Mouse (Mus musculus): Measurements from ENCODE around the gene Tmem234. TPM values are rescaled to one million over a fixed set of nuclear protein-coding genes. Genes with fewer than 3 reads are reported as not detected.

The Tmem234 gene
- total and polyA plus RNA-seq, 3 experiments: 104 to 207 (median 155) TPM

- H3K27me3 ChIP-seq (ENCODE audit: insufficient read depth, low read length): no peaks in the 10 kb centered on the region
- H3K4me3 ChIP-seq (ENCODE audit: low read depth, low read length): peak overlapping the region; percentile 82; the same call in 1 of the 2 replicates
- TF ChIP-seq GATA2 (IDR thresholded peaks at IDR 0.05; ENCODE audit: borderline replicate concordance, low read depth, low read length) (no peak), TAL1 (conservative IDR thresholded peaks at IDR 0.05; ENCODE audit: low read depth, low read length) (no peak), CTCF (IDR thresholded peaks at IDR 0.05; ENCODE audit: low read depth, low read length) (no peak), GATA1 (IDR thresholded peaks at IDR 0.05; ENCODE audit: borderline replicate concordance, low read length) (no peak), POLR2AphosphoS5 (IDR thresholded peaks at IDR 0.05; ENCODE audit: insufficient replicate concordance, low read depth, low read length) (no peak)
- no peaks in the 10 kb centered on the region for H3K9me3 ChIP-seq (replicated peaks)
- ATAC-seq (ENCODE audit: extremely low read depth, insufficient number of reproducible peaks, low FRiP score, poor library complexity, severe bottlenecking) (no peak), DNase-seq (ENCODE audit: low spot score) (no peak)
- H3K4me1 ChIP-seq (ENCODE audit: insufficient read depth, low read depth, low read length): peaks cover 46% of the 10 kb centered on the region
- H3K36me3 ChIP-seq (replicated peaks): peaks cover 71% of the 10 kb centered on the region
These were observed 41.3 kb downstream of the Tmem234 start for GRCm38 (mm10) chr4:129641756-129642155.

GRCm38 (mm10) chr4:129645204-129645603 is 44.7 kb downstream of the Tmem234 start:
- H3K27me3 ChIP-seq (ENCODE audit: insufficient read depth, low read length): no peaks in the 10 kb centered on the region
- peaks cover 20% of the 10 kb centered on the region for H3K4me1 ChIP-seq (ENCODE audit: insufficient read depth, low read depth, low read length)
- H3K9me3 ChIP-seq (replicated peaks): no peaks in the 10 kb centered on the region
- no peak overlapping the region for H3K4me3 ChIP-seq (ENCODE audit: low read depth, low read length)
- no peak for TF ChIP-seq CTCF (IDR thresholded peaks at IDR 0.05; ENCODE audit: low read depth, low read length)
- TF ChIP-seq POLR2AphosphoS5 (IDR thresholded peaks at IDR 0.05; ENCODE audit: insufficient replicate concordance, low read depth, low read length): no peak
- no peak for TF ChIP-seq GATA1 (IDR thresholded peaks at IDR 0.05; ENCODE audit: borderline replicate concordance, low read length)
- TF ChIP-seq GATA2 (IDR thresholded peaks at IDR 0.05; ENCODE audit: borderline replicate concordance, low read depth, low read length): no peak
- no peak for TF ChIP-seq TAL1 (conservative IDR thresholded peaks at IDR 0.05; ENCODE audit: low read depth, low read length)
- peaks cover 74% of the 10 kb centered on the region for H3K36me3 ChIP-seq (replicated peaks)
- ATAC-seq (ENCODE audit: extremely low read depth, insufficient number of reproducible peaks, low FRiP score, poor library complexity, severe bottlenecking): no peak
- DNase-seq (ENCODE audit: low spot score): no peak

DNA sequence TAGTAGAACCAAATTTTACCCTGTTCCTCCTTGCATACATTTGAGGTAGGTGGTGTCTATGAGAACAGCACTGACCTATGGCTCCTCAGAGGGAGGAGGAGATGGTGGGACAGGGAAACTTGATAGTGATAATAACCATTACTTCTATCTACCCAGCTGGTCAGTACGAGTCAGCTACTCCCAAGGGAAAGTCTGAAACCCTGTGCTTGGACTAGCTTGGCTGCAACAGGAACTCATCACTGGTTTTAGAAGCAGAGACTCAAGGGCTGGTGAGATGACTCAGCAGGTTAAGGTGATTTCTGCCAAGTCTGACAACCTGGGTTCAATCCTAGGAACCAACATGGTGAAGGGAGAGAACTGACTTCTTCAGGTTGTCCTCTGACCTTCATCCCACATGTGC is 48.2 kb downstream of the Tmem234 start:
- no peak overlapping the region for H3K4me3 ChIP-seq (ENCODE audit: low read depth, low read length)
- ATAC-seq (ENCODE audit: extremely low read depth, insufficient number of reproducible peaks, low FRiP score, poor library complexity, severe bottlenecking) (no peak), DNase-seq (ENCODE audit: low spot score) (no peak)
- 0 out of 2 replicates have a peak, but pooled peaks cover 3% of the 10 kb centered on the region for H3K4me1 ChIP-seq (ENCODE audit: insufficient read depth, low read depth, low read length)
- H3K27me3 ChIP-seq (ENCODE audit: insufficient read depth, low read length): no peaks in the 10 kb centered on the region
- TF ChIP-seq CTCF (IDR thresholded peaks at IDR 0.05; ENCODE audit: low read depth, low read length): no peak
- no peak for TF ChIP-seq GATA2 (IDR thresholded peaks at IDR 0.05; ENCODE audit: borderline replicate concordance, low read depth, low read length)
- TF ChIP-seq GATA1 (IDR thresholded peaks at IDR 0.05; ENCODE audit: borderline replicate concordance, low read length): no peak
- TF ChIP-seq POLR2AphosphoS5 (IDR thresholded peaks at IDR 0.05; ENCODE audit: insufficient replicate concordance, low read depth, low read length): no peak
- no peak for TF ChIP-seq TAL1 (conservative IDR thresholded peaks at IDR 0.05; ENCODE audit: low read depth, low read length)
- H3K36me3 ChIP-seq (replicated peaks): peaks cover 94% of the 10 kb centered on the region
- H3K9me3 ChIP-seq (replicated peaks): no peaks in the 10 kb centered on the region

- ATAC-seq (ENCODE audit: extremely low read depth, insufficient number of reproducible peaks, low FRiP score, poor library complexity, severe bottlenecking) (no peak), DNase-seq (ENCODE audit: low spot score) (no peak)
- Histone ChIP-seq H3K4me1 (ENCODE audit: insufficient read depth, low read depth, low read length) (0 out of 2 replicates have a peak, but pooled peaks cover 3% of the 10 kb centered on the region), H3K4me3 (ENCODE audit: low read depth, low read length) (no peak overlapping the region), H3K9me3 (replicated peaks) (no peaks in the 10 kb centered on the region), H3K36me3 (replicated peaks) (peaks cover 96% of the 10 kb centered on the region), H3K27me3 (ENCODE audit: insufficient read depth, low read length) (no peaks in the 10 kb centered on the region)
- TF ChIP-seq POLR2AphosphoS5 (IDR thresholded peaks at IDR 0.05; ENCODE audit: insufficient replicate concordance, low read depth, low read length): no peak
- TF ChIP-seq CTCF (IDR thresholded peaks at IDR 0.05; ENCODE audit: low read depth, low read length): no peak
These were observed 49.9 kb downstream of the Tmem234 start for GRCm38 (mm10) chr4:129650359-129650758.

GRCm38 (mm10) chr4:129654770-129655169 is 54.3 kb downstream of the Tmem234 start:
- Histone ChIP-seq H3K36me3 (replicated peaks) (peaks cover 94% of the 10 kb centered on the region), H3K27me3 (ENCODE audit: insufficient read depth, low read length) (no peaks in the 10 kb centered on the region), H3K4me3 (ENCODE audit: low read depth, low read length) (no peak overlapping the region), H3K4me1 (ENCODE audit: insufficient read depth, low read depth, low read length) (no peaks in the 10 kb centered on the region), H3K9me3 (replicated peaks) (no peaks in the 10 kb centered on the region)
- TF ChIP-seq GATA2 (IDR thresholded peaks at IDR 0.05; ENCODE audit: borderline replicate concordance, low read depth, low read length): no peak
- TF ChIP-seq POLR2AphosphoS5 (IDR thresholded peaks at IDR 0.05; ENCODE audit: insufficient replicate concordance, low read depth, low read length): no peak
- no peak for TF ChIP-seq GATA1 (IDR thresholded peaks at IDR 0.05; ENCODE audit: borderline replicate concordance, low read length)
- no peak for TF ChIP-seq TAL1 (conservative IDR thresholded peaks at IDR 0.05; ENCODE audit: low read depth, low read length)
- TF ChIP-seq CTCF (IDR thresholded peaks at IDR 0.05; ENCODE audit: low read depth, low read length): no peak
- no peak for ATAC-seq (ENCODE audit: extremely low read depth, insufficient number of reproducible peaks, low FRiP score, poor library complexity, severe bottlenecking)
- DNase-seq (ENCODE audit: low spot score): no peak

GRCm38 (mm10) chr4:129661584-129661983 is 61.1 kb downstream of the Tmem234 start:
- H3K27me3 ChIP-seq (ENCODE audit: insufficient read depth, low read length): no peaks in the 10 kb centered on the region
- peaks cover 8% of the 10 kb centered on the region for H3K4me1 ChIP-seq (ENCODE audit: insufficient read depth, low read depth, low read length)
- no peak for ATAC-seq (ENCODE audit: extremely low read depth, insufficient number of reproducible peaks, low FRiP score, poor library complexity, severe bottlenecking)
- no peak for DNase-seq (ENCODE audit: low spot score)
- H3K9me3 ChIP-seq (replicated peaks): no peaks in the 10 kb centered on the region
- no peak overlapping the region for H3K4me3 ChIP-seq (ENCODE audit: low read depth, low read length)
- no peak for TF ChIP-seq GATA1 (IDR thresholded peaks at IDR 0.05; ENCODE audit: borderline replicate concordance, low read length)
- TF ChIP-seq TAL1 (conservative IDR thresholded peaks at IDR 0.05; ENCODE audit: low read depth, low read length): no peak
- no peak for TF ChIP-seq GATA2 (IDR thresholded peaks at IDR 0.05; ENCODE audit: borderline replicate concordance, low read depth, low read length)
- TF ChIP-seq CTCF (IDR thresholded peaks at IDR 0.05; ENCODE audit: low read depth, low read length): no peak
- no peak for TF ChIP-seq POLR2AphosphoS5 (IDR thresholded peaks at IDR 0.05; ENCODE audit: insufficient replicate concordance, low read depth, low read length)
- H3K36me3 ChIP-seq (replicated peaks): peaks cover 82% of the 10 kb centered on the region

Measured in G1E (cell line).